Mouse (Mus musculus) hematopoietic stem cell, adult 5-6 weeks (primary cell): ENCODE measurements around the gene Olfr251. TPM values are rescaled to one million over a fixed set of nuclear protein-coding genes. Genes with fewer than 3 reads are reported as not detected.
"Not testable (repeated sequence)": the region's sequence is repeated elsewhere in the genome, so short reads cannot be mapped to it uniquely, and the experiment has no call there.

Source experiments
- ATAC-seq, 2 experiments: fragments of 125-278 bp in 1 of 2; replicated peaks in 1 of 2; 2 replicates each; pipeline ENCODE4 v1.8.0; 2016 to 2017; ENCODE audit warnings: inconsistent platforms in 2 of 2, mild to moderate bottlenecking in 2 of 2, moderate number of reproducible peaks in 2 of 2, low read depth in 1 of 2, moderate TSS enrichment in 1 of 2; ENCODE audit not compliant: low FRiP score in 2 of 2, poor library complexity in 2 of 2, severe bottlenecking in 2 of 2, insufficient read depth in 1 of 2, low TSS enrichment in 1 of 2
- total RNA-seq: library from RNA; stranded (forward); fragments of 172-1452, 232-1000 nt; gene quantifications from 2 replicates; pipeline ENCODE4 v1.2.3, GENCODE M21; 2017

The Olfr251 gene
- total RNA-seq: not detected in 2 replicates

DNA sequence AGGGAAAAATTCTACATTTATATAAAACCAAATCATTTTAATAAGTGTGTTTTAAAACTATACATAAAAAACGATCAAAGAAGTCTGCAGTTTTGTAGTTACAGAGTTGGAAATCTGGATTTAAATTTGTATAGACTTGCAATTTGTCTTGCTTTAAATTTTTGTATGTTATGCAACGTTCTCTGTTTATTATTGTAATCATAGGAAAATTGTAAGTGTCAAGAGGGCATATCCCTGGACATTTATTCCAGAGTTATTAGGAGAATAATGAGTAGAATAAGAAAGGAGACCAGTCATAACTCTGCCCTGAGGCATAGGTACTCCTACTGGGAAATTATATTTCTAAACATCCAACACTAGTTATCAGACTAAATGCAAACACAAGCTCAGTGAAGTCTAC lies at the start of gene Olfr251:
Olfr251 (plus strand) TSS at position 301 of the 400 bp plus-strand sequence.
- ATAC-seq: no peak

- no peak for ATAC-seq
Measured at GRCm38 (mm10) chr9:38328760-38329159, 48.1 kb upstream of the Olfr251 start, which contains the start of gene Olfr25. Gene Olfr25, plus strand, starts transcription at chr9:38329060.

DNA sequence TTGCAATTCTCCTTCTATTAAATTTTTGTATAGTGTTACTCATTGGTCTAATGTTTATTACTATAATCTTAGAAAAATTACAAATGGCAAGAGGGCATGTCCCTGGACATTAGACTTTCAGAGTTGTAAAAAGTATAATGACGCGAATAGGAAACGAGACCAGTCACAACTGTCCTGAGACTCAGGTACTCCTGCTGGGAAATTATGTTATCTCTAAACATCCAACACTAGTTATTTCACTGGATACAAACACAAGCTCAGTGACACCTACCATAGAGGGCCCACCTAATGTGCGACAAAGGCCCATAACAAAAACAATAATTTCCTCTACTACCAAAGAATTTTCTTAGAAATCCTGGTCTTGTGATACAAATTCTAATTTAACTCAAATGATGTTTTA lies 28.8 kb upstream of the Olfr251 start, which contains the start of gene Olfr898:
Olfr898 (plus strand) TSS at position 301 of the 400 bp plus-strand sequence.
- ATAC-seq: no peak

DNA sequence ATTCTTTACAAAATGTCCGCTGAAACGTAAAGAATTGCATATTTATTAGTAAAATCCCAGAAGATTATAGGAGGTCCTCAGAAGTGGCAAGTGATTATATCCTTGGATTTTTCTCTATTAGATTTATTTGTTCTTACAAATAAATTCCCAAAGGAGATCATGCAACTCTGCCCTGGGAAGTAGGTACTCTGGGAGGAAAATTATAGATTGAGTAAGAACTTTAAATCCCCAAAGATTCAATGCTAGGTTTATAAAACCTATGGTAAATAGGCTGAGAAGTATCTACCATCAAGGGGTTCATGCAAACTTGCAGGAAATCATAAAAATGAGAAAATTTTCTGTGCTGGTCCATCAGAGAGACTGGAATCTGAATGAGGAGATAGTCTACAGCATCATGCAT lies 10.3 kb upstream of the Olfr251 start, which contains the start of gene Olfr250:
Olfr250 (plus strand) TSS at position 301 of the 400 bp plus-strand sequence.
- ATAC-seq: no peak

DNA sequence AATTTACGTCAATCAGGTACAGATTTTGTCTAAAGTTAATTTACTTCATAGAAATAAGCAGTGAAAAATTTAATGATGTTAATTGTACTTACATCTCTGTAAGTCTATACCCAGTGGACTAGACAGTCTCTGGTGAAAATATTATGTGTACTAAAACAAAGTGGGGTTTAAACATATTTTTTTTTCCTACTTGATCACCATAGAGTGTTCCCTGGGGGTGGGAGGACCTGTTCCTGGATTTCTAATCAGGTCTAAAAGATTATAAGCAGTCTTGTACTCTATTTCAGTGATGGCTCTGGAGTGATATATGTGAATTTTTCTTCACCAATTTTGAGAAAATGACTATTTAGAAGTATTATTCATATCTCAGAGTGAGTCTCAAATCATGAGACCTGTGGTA lies 24.5 kb downstream of the Olfr251 start, which contains the start of gene Olfr147:
Olfr147 (plus strand) TSS at position 301 of the 400 bp plus-strand sequence.
- no peak for ATAC-seq

DNA sequence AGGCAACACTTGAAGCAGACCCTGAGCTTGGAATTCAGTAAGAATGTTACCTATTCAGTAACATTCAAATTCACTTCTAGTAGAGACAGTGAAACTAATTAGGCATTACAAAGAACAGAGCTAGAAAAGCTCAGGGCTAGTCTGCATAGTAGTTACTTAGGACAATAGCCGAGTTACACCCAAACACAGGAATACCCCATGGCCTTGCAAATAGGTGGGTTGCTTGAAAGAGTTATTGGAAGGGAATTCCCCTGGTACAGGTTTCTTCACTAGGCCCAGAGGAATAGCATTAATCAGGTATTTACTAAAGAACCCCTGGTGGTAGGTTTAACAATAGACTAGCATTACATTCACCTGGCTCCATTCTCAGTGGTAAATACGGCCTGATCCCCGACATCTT lies 30.6 kb downstream of the Olfr251 start:
- ATAC-seq: not testable (repeated sequence)

GRCm38 (mm10) chr9:38413502-38413901 lies 36.6 kb downstream of the Olfr251 start:
- ATAC-seq: not testable (repeated sequence)

- no peak for ATAC-seq
Measured at GRCm38 (mm10) chr9:38423801-38424200, 46.9 kb downstream of the Olfr251 start.

DNA sequence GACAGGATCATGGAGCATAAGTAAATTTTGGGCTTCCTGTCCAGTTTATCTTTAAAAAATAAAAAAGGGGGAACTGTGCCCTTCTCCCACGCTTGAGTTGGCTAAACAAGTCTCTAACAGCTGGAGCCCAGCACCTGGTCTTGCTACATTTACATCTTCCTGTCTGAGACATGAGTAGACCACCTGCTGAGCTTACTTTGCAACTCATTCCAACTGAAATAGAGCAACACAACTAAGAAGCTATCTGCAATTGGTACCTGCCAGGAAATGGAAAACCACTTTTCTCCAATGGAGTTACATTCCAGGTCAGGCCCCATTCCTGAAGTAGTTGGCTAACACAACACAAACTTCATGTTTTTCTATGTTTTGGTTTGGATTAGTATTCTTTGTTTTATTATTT lies 50.1 kb downstream of the Olfr251 start:
- no peak for ATAC-seq

DNA sequence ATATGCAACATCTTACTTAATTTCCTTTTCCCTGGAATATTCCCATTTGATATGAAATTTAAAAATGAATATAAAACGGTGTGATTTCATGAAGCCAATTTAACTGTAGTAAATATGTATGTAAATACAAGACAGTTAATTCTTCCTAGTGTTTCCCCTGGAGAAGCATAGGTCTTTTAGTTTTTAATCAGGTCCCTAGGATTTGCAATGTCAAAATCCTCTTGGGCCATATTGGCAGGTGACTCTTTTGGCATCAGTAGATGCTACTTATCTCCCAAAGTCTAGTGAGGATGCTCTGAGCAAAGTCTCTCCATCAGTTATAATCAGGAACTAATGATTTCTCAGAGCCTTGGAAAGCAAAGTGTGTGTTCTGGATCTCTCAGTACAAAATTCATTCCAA lies 52.3 kb downstream of the Olfr251 start, which contains the start of gene Olfr901:
Olfr901 (plus strand) TSS at position 301 of the 400 bp plus-strand sequence.
- ATAC-seq: no peak

Other genes starting within 250 kb of the Olfr251 start
- gene Olfr890, start 234.6 kb upstream of the Olfr251 start, total RNA-seq: not detected in 2 replicates
- not detected in 2 replicates for gene Olfr891, start 196.3 kb upstream of the Olfr251 start, total RNA-seq
- not detected in 2 replicates for gene Olfr893, start 168.7 kb upstream of the Olfr251 start, total RNA-seq
- gene Olfr894, start 159.0 kb upstream of the Olfr251 start, total RNA-seq: not detected in 2 replicates
- gene Olfr143, start 124.3 kb upstream of the Olfr251 start, total RNA-seq: not detected in 2 replicates
- not detected in 2 replicates for gene Olfr895, start 109.2 kb upstream of the Olfr251 start, total RNA-seq
- gene Olfr896-ps1, start 86.0 kb upstream of the Olfr251 start, total RNA-seq: not detected in 2 replicates
- gene Olfr25, start 48.0 kb upstream of the Olfr251 start, total RNA-seq: not detected in 2 replicates
- gene Olfr898, start 28.7 kb upstream of the Olfr251 start, total RNA-seq: not detected in 2 replicates
- gene Olfr250, start 10.2 kb upstream of the Olfr251 start, total RNA-seq: not detected in 2 replicates
- gene Olfr147, start 24.6 kb downstream of the Olfr251 start, total RNA-seq: not detected in 2 replicates
- not detected in 2 replicates for gene Olfr901, start 52.4 kb downstream of the Olfr251 start, total RNA-seq
- gene Olfr902, start 70.6 kb downstream of the Olfr251 start, total RNA-seq: not detected in 2 replicates
- not detected in 2 replicates for gene Olfr904, start 86.1 kb downstream of the Olfr251 start, total RNA-seq
- not detected in 2 replicates for gene Olfr905, start 94.0 kb downstream of the Olfr251 start, total RNA-seq
- gene Olfr906, start 110.0 kb downstream of the Olfr251 start, total RNA-seq: not detected in 2 replicates
- gene Olfr907, start 118.7 kb downstream of the Olfr251 start, total RNA-seq: not detected in 2 replicates
- gene Olfr911-ps1, start 144.5 kb downstream of the Olfr251 start, total RNA-seq: not detected in 2 replicates
- not detected in 2 replicates for gene Olfr910, start 160.8 kb downstream of the Olfr251 start, total RNA-seq
- not detected in 2 replicates for gene Olfr912, start 203.1 kb downstream of the Olfr251 start, total RNA-seq
- not detected in 2 replicates for gene Olfr913, start 215.7 kb downstream of the Olfr251 start, total RNA-seq
- not detected in 2 replicates for gene Olfr914, start 228.0 kb downstream of the Olfr251 start, total RNA-seq